Mouse (Mus musculus) monocyte, adult 5-6 weeks (primary cell): ENCODE results near the gene Tcte2. TPM values are rescaled to one million over a fixed set of nuclear protein-coding genes. Genes with fewer than 3 reads are reported as not detected.

Experiments used
- ATAC-seq: fragments of 153-309, 156-312 bp; replicated peaks from 2 replicates; pipeline ENCODE4 v1.8.0; 2017; ENCODE audit warnings: mild to moderate bottlenecking; ENCODE audit not compliant: low TSS enrichment, insufficient number of reproducible peaks, severe bottlenecking, poor library complexity, low FRiP score
- total RNA-seq: library from RNA; stranded (forward); fragments of 200-1000, 200-491, 200-594 nt; gene quantifications from 3 replicates; pipeline ENCODE4 v1.2.3, GENCODE M21; 2017

Gene Tcte2
- total RNA-seq, 1 experiment from 2014 or later = not detected

DNA sequence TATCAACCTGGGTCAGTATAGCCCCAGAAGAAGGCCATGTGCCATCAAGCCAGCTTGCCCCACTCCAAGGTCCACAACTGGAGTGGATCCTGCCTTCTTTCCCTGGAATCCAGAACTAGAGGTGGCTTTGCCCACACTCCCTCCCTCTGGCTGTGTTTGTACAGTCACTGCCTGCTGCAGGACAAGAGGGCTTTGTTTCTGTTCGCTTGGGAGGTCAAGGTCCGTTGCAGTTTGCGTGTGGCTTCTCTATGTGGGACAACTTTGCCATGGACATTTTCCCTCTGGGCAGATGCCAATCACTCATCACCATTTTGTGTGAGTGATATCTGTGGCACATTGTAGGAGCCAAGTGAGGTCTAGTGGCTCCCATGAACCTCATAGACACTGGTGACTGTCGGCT, 89.9 kb downstream of the Tcte2 start:
- ATAC-seq = no peak

DNA sequence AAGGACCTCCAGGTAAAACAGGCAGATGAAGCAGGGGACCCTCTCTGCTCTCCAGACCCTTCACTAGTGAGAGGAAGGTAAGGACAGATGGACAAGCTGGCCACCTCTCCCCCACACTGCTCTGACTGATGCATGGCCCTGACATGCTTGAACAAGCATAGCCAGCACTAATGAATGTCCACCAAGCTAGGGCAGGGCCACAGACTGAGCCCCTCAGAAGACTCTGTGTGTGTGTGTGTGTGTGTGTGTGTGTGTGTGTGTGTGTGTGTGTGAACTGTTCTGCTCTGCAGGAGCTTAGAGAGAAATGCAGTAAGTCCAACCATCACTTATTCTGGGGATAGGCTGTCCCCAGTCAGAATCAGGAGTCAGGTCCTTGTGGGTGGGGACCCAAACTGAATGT, 91.4 kb downstream of the Tcte2 start:
- no peak for ATAC-seq

DNA sequence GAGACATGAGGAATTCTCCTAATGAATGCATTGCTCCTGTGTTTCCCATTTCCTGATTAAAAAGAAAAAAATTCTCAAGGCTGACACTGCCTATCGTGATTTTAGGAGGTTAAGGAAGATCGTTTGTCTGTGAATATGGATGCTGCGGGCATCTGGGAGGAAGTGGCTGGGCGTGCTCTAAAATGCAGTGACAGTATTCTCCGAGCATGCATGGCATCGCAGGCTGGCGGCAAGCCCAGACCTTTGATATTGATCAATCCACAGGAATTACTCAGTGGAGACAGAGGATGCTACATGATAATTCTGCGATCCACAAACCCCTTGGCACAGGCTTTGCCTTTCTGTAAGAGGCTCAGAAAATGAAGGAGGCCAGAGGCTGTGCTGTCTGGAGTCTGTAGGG, 92.4 kb downstream of the Tcte2 start:
- ATAC-seq = no peak

DNA sequence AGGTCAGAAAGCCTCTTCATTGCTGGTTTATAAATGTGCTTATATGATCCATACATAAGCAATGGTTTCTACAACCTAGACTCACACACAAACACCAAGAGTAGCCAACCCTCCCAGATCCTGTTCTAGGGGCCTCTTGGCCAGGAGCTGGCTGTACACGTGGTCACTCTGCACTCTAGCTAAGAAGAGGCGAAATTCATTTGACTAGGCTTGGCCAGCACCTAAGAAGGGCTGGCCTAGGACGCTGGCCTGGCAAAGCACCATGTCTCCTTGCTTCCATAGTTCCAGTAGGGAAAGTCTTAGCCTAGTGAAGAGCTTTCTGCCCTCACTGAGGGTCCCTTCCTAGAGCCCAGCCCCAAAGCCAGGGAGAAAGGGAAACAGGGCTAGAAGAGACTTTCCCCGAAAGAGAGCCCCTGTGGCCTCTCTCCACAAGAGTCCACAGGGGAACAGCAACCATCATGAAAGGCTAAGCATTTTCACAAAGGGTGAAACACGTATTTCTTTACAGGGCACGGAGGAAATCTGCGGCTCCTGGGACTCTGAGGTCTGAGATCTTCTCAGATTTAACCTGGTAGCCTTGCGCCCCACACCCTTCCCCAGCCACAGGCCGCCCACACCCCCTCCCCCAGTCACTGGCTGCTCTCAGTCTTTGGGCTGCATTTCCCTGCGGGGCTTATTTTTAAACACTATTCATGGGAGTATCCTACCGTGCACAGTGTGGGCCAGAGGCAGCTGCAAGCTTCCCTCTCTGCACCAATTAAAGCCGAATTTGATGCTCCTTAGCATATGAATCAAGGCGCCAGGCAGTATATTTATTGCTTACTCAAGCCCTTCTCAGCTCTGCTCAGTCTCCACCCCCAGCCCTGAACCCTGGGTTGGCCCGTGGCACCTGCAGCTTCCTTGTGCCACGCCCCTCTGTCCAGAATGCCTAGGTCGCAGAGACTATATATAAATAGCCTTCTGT, 93.3 kb downstream of the Tcte2 start:
- ATAC-seq = no peak

DNA sequence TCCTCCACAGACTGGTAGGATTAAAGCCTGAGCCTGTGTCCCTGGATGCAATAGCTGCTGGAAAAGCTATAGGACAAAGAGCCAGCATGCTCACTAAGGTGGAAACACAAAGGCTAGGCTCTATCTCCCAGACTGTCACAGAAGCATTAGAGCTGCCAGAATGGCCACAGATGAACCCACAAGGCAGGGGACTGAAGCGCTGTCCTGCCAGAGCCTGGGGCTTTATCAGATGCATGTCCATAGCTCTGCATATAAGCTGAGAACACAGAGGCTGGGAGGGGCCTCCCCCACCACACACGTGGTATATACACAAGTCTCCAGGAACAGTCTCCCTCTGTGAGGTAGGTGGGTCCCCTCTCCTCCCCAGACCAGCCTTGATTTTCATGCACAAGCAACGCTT, 94.6 kb downstream of the Tcte2 start:
- ATAC-seq = no peak

DNA sequence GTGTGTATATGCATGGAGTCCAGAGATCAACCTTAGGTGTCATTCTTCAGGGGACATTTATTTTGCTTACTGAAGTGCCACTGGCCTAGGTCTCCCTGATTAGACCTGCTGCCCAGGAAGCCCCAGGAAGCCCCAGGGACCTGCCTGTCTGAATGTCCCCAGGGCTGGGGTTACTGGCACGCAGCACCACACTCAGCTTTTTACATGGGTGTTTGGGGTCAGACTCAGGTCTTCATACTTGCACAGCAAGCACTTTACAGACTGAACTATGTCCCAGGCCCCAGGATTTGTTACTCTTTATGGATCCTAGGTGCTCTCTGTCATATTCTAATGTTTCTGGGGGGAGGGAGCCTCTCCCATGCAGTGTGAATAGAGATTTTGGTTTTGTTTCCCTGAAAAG, 95.9 kb downstream of the Tcte2 start:
- ATAC-seq = no peak

- no peak for ATAC-seq
Measured at GRCm38 (mm10) chr17:13663386-13664166, 98.0 kb downstream of the Tcte2 start.

Other genes with a start within 250 kb of the Tcte2 start
- 116 to 154 TPM (median 126 TPM) in 3 replicates for gene Afdn, start 1.3 kb downstream of the Tcte2 start, total RNA-seq
- not detected in 3 replicates for gene Gm7168, start 186.5 kb upstream of the Tcte2 start, total RNA-seq
- gene Gm7356, start 241.9 kb upstream of the Tcte2 start, total RNA-seq = not detected in 3 replicates